Mouse (Mus musculus) kidney, embryonic 14.5 days (tissue): Measurements from ENCODE around the gene Ctcf. TPM values are rescaled to one million over a fixed set of nuclear protein-coding genes. Genes with fewer than 3 reads are reported as not detected.
A peak's percentile ranks its signal among the peaks of the same experiment; 100 is the strongest.

Source experiments
- ATAC-seq: fragments of 200-750 bp; cut with Nextera tagmentation; 2 replicates; pipeline ENCODE4 v1.8.0; 2017; ENCODE audit warnings: moderate number of reproducible peaks, mild to moderate bottlenecking, moderate TSS enrichment, moderate library complexity; ENCODE audit not compliant: low FRiP score, low TSS enrichment
- H3K27ac ChIP-seq: fragments of 300-500 bp; sonication (generic); 2 replicates; pipeline ENCODE4 v1.5.1; 2014; ENCODE audit warnings: low read depth, mild to moderate bottlenecking, low read length, moderate library complexity, mixed read lengths
- H3K27me3 ChIP-seq: fragments of 300-500 bp; sonication (generic); 2 replicates; pipeline ENCODE4 v1.6.1; 2014; ENCODE audit warnings: mild to moderate bottlenecking, low read length; ENCODE audit not compliant: control insufficient read depth, insufficient read depth
- H3K36me3 ChIP-seq: fragments of 300-500 bp; sonication (generic); 2 replicates; pipeline ENCODE4 v1.6.1; 2014; ENCODE audit warnings: low read length, mixed read lengths; ENCODE audit not compliant: control insufficient read depth, insufficient read depth
- H3K4me1 ChIP-seq: fragments of 300-500 bp; sonication (generic); 2 replicates; pipeline ENCODE4 v1.6.1; 2014; ENCODE audit warnings: low read length, mixed read lengths; ENCODE audit not compliant: control insufficient read depth, insufficient read depth
- H3K4me2 ChIP-seq: fragments of 300-500 bp; sonication (generic); replicated peaks from 2 replicates; pipeline ENCODE4 v1.6.1; 2014; ENCODE audit warnings: low read depth, mild to moderate bottlenecking, low read length
- H3K4me3 ChIP-seq: fragments of 300-500 bp; sonication (generic); 2 replicates; pipeline ENCODE4 v1.5.1; 2014; ENCODE audit warnings: mild to moderate bottlenecking, low read length
- H3K9ac ChIP-seq: fragments of 300-500 bp; sonication (generic); 2 replicates; pipeline ENCODE4 v1.6.1; 2014; ENCODE audit warnings: low read depth, mild to moderate bottlenecking, low read length, moderate library complexity
- H3K9me3 ChIP-seq: fragments of 300-500 bp; sonication (generic); 2 replicates; pipeline ENCODE4 v1.6.1; 2016; ENCODE audit warnings: low read length; ENCODE audit not compliant: control insufficient read depth
- WGBS: fragments of 180-500 bp; shearing (Covaris S2); extraction: QIAGEN DNeasy Blood & Tissue Kit; methylation state at CpG from one replicate; pipeline ENCODE4 v1.1.7; 2014; 5-methylcytosine and 5-hydroxymethylcytosine counted together
- polyA plus RNA-seq: library from polyadenylated mRNA; unstranded; fragments of >200 nt; fragmentation: Nextera tagmentation; extraction: Ambion mirVana; gene quantifications from 2 replicates; pipeline ENCODE4 v1.2.1, GENCODE M21; 2014

The Ctcf gene
- polyA plus RNA-seq, 1 experiment from 2014 or later = 139 TPM

GRCm38 (mm10) chr8:105661167-105661566, 24.8 kb downstream of the Ctcf start:
- Histone ChIP-seq H3K4me2 (no peak overlapping the region), H3K27me3 (no peaks in the 10 kb centered on the region), H3K9me3 (no peaks in the 10 kb centered on the region), H3K9ac (no peak overlapping the region), H3K4me1 (no peaks in the 10 kb centered on the region), H3K36me3 (peaks cover 25% of the 10 kb centered on the region), H3K27ac (no peak overlapping the region), H3K4me3 (no peak overlapping the region)
- ATAC-seq = no peak
- 75% methylated on average over 3 of the region's 3 CpGs for WGBS

GRCm38 (mm10) chr8:105677891-105678290, 41.5 kb downstream of the Ctcf start:
- WGBS = 71% methylated on average over 1 of the region's 1 CpGs
- H3K27me3 ChIP-seq = no peaks in the 10 kb centered on the region
- no peak overlapping the region for H3K9ac ChIP-seq
- no peak overlapping the region for H3K4me2 ChIP-seq
- no peak overlapping the region for H3K27ac ChIP-seq
- no peaks in the 10 kb centered on the region for H3K9me3 ChIP-seq
- no peak for ATAC-seq
- H3K36me3 ChIP-seq = peaks cover 95% of the 10 kb centered on the region
- H3K4me3 ChIP-seq = no peak overlapping the region
- no peaks in the 10 kb centered on the region for H3K4me1 ChIP-seq

DNA sequence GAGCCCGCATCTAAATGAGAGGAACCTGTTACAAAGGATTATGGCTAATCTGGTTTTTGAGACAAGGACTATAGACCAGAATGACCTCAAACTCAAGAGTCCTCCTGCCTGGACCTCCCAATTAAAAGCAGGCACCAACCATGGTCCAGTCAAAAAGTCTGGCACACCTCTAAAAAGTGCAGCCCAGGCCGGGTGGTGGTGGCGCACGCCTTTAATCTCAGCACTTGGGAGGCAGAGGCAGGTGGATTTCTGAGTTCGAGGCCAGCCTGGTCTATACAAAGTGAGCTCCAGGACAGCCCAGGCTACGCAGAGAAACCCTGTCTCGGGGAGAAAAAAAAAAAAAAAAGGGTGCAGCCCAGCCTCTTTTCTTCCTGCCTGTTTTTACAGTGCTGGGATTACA, 49.0 kb downstream of the Ctcf start:
- 0 out of 2 replicates have a peak, but pooled peaks cover 7% of the 10 kb centered on the region for H3K4me1 ChIP-seq
- 81% methylated on average over 7 of the region's 7 CpGs for WGBS
- H3K36me3 ChIP-seq = peaks cover 40% of the 10 kb centered on the region
- peak overlapping the region; percentile 42 for H3K4me2 ChIP-seq
- H3K9me3 ChIP-seq = no peaks in the 10 kb centered on the region
- H3K4me3 ChIP-seq = no peak overlapping the region
- H3K9ac ChIP-seq = no peak overlapping the region
- H3K27ac ChIP-seq = no peak overlapping the region
- no peaks in the 10 kb centered on the region for H3K27me3 ChIP-seq
- no peak for ATAC-seq

DNA sequence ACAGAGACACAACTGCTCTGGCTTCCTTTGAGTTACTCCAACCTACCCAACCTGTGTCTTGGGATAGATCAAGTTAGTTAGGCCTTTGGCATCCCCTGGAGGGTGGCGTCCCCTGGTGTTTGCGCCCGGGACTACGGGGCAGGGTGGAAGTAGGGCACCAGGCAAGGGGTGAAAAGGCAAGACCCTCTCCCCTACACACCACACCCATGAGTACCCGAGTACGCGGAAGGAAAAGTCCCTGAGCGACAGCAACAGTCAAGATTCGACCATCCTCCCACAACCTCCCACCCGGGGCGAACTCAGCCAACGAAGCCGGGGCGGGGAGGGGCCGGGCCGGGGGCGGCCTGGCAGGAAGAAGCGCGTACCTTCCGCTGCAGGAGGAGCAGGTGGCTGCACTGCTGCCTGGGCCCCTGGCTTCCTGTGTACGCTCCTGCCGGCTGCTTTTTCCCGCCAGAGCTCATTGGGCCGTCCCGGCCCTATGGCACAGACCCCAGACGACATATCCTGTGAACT, 49.5 kb downstream of the Ctcf start, which contains the start of gene Carmil2:
Gene Carmil2 (plus strand): TSS at position 479 of the 513 bp plus-strand sequence.
- H3K27me3 ChIP-seq = no peaks in the 10 kb centered on the region
- whole genome bisulfite sequencing = 5% methylated on average over 26 of the region's 26 CpGs
- peak within 1 kb of the TSS; percentile 18 for H3K4me3 ChIP-seq
- ATAC-seq = peak; percentile 58
- H3K4me1 ChIP-seq = 0 out of 2 replicates have a peak, but pooled peaks cover 7% of the 10 kb centered on the region
- H3K9me3 ChIP-seq = no peaks in the 10 kb centered on the region
- H3K9ac ChIP-seq = peak within 1 kb of the TSS; percentile 47
- peak within 1 kb of the TSS; percentile 42 for H3K4me2 ChIP-seq
- H3K27ac ChIP-seq = 0 out of 2 replicates have a peak within 1 kb of the TSS, but pooled peaks have one; percentile 8
- peaks cover 35% of the 10 kb centered on the region for H3K36me3 ChIP-seq

- no peak for ATAC-seq
- 0 out of 2 replicates have a peak, but pooled peaks cover 7% of the 10 kb centered on the region for H3K4me1 ChIP-seq
- no peak overlapping the region for H3K4me2 ChIP-seq
- H3K36me3 ChIP-seq = peaks cover 28% of the 10 kb centered on the region
- H3K27me3 ChIP-seq = no peaks in the 10 kb centered on the region
- WGBS = 61% methylated on average over 6 of the region's 6 CpGs
- 0 out of 2 replicates have a peak overlapping the region, but pooled peaks have one; percentile 8 for H3K27ac ChIP-seq
- H3K9me3 ChIP-seq = no peaks in the 10 kb centered on the region
- 0 out of 2 replicates have a peak overlapping the region, but pooled peaks have one; percentile 47 for H3K9ac ChIP-seq
- H3K4me3 ChIP-seq = no peak overlapping the region
Measured at GRCm38 (mm10) chr8:105686551-105686950, 50.2 kb downstream of the Ctcf start.

GRCm38 (mm10) chr8:105687512-105687911, 51.1 kb downstream of the Ctcf start:
- 67% methylated on average over 8 of the region's 8 CpGs for WGBS
- no peak for ATAC-seq
- Histone ChIP-seq H3K27ac (no peak overlapping the region), H3K4me3 (no peak overlapping the region), H3K4me1 (0 out of 2 replicates have a peak, but pooled peaks cover 7% of the 10 kb centered on the region), H3K9ac (no peak overlapping the region), H3K36me3 (peaks cover 19% of the 10 kb centered on the region; the same call in 1 of the 2 replicates), H3K9me3 (no peaks in the 10 kb centered on the region), H3K27me3 (no peaks in the 10 kb centered on the region), H3K4me2 (no peak overlapping the region)

DNA sequence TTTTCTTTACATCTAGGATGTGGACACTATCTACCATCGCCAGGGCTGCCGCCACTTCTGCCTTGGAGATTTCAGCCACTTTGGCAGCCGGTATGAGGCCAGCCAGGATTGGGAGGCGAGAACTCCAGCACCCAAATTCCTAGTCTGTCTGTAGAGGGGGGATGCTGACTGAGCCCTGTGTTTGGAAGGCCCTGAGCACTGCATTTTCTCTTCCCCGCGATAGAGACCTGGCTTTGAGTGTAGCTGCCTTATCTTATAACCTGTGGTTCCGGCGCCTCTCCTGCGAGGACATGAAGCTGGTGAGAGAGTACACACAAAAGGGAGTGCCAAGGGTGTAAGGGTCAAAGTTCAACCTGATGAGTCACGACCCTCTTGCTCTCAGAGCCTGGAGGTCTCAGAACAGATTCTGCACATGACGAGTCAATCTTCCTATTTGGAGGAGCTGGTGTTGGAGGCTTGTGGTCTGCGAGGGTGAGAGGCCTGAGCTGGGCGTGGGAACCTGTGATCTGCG, 51.9 kb downstream of the Ctcf start:
- 74% methylated on average over 14 of the region's 14 CpGs for WGBS
- Histone ChIP-seq H3K9ac (no peak overlapping the region), H3K27ac (no peak overlapping the region), H3K4me1 (0 out of 2 replicates have a peak, but pooled peaks cover 7% of the 10 kb centered on the region), H3K9me3 (peaks cover 4% of the 10 kb centered on the region; the same call in 1 of the 2 replicates), H3K27me3 (no peaks in the 10 kb centered on the region), H3K4me3 (no peak overlapping the region), H3K4me2 (no peak overlapping the region), H3K36me3 (peaks cover 11% of the 10 kb centered on the region; the same call in 1 of the 2 replicates)
- ATAC-seq = no peak

- no peak overlapping the region for H3K4me3 ChIP-seq
- peaks cover under 1% of the 10 kb centered on the region; the same call in 1 of the 2 replicates for H3K36me3 ChIP-seq
- no peaks in the 10 kb centered on the region for H3K27me3 ChIP-seq
- no peak overlapping the region for H3K27ac ChIP-seq
- ATAC-seq = no peak
- no peak overlapping the region for H3K4me2 ChIP-seq
- H3K4me1 ChIP-seq = peaks cover 15% of the 10 kb centered on the region
- peaks cover 4% of the 10 kb centered on the region; the same call in 1 of the 2 replicates for H3K9me3 ChIP-seq
- H3K9ac ChIP-seq = no peak overlapping the region
- WGBS = 70% methylated on average over 35 of the region's 35 CpGs
Measured at GRCm38 (mm10) chr8:105689256-105689982, 53.1 kb downstream of the Ctcf start.

- Histone ChIP-seq H3K9ac (no peak overlapping the region), H3K9me3 (peaks cover 4% of the 10 kb centered on the region; the same call in 1 of the 2 replicates), H3K4me3 (no peak overlapping the region), H3K4me2 (no peak overlapping the region), H3K27ac (no peak overlapping the region), H3K36me3 (no peaks in the 10 kb centered on the region), H3K27me3 (no peaks in the 10 kb centered on the region), H3K4me1 (peaks cover 19% of the 10 kb centered on the region)
- ATAC-seq = no peak
- WGBS = 92% methylated on average over 9 of the region's 9 CpGs
Measured at GRCm38 (mm10) chr8:105689983-105690360, 53.6 kb downstream of the Ctcf start.
